Mouse (Mus musculus) forebrain, embryonic 12.5 days (tissue): Measurements from ENCODE around the gene Rrp7a. TPM values are rescaled to one million over a fixed set of nuclear protein-coding genes. Genes with fewer than 3 reads are reported as not detected.
A peak's percentile ranks its signal among the peaks of the same experiment; 100 is the strongest.

Experiments used
- ATAC-seq: fragments of 200-750 bp; cut with Nextera tagmentation; 2 replicates; pipeline ENCODE4 v1.8.0; 2017; ENCODE audit warnings: moderate TSS enrichment; ENCODE audit not compliant: low FRiP score
- H3K27ac ChIP-seq: fragments of 300-500 bp; sonication (generic); 2 replicates; pipeline ENCODE4 v1.5.1; 2016; ENCODE audit warnings: mild to moderate bottlenecking
- H3K27me3 ChIP-seq: fragments of 300-500 bp; sonication (generic); 2 replicates; pipeline ENCODE4 v1.6.1; 2016; ENCODE audit warnings: mild to moderate bottlenecking
- H3K36me3 ChIP-seq: fragments of 300-500 bp; sonication (generic); replicated peaks from 2 replicates; pipeline ENCODE4 v1.6.1; 2016; ENCODE audit warnings: mild to moderate bottlenecking
- H3K4me1 ChIP-seq: fragments of 300-500 bp; sonication (generic); 2 replicates; pipeline ENCODE4 v1.6.1; 2016
- H3K4me2 ChIP-seq: fragments of 300-500 bp; sonication (generic); 2 replicates; pipeline ENCODE4 v1.6.1; 2016; ENCODE audit warnings: mild to moderate bottlenecking, moderate library complexity
- H3K4me3 ChIP-seq: fragments of 300-500 bp; sonication (generic); replicated peaks from 2 replicates; pipeline ENCODE4 v1.5.1; 2016; ENCODE audit warnings: mild to moderate bottlenecking
- H3K9ac ChIP-seq: fragments of 300-500 bp; sonication (generic); 2 replicates; pipeline ENCODE4 v1.6.1; 2016; ENCODE audit warnings: mild to moderate bottlenecking
- H3K9me3 ChIP-seq: fragments of 300-500 bp; sonication (generic); 2 replicates; pipeline ENCODE4 v1.6.1; 2016
- WGBS: fragments of 180-500 bp; shearing (Covaris S2); methylation state at CpG from one replicate; pipeline ENCODE4 v1.1.7; 2016; 5-methylcytosine and 5-hydroxymethylcytosine counted together
- polyA plus RNA-seq: library from polyadenylated mRNA; unstranded; fragments of >200 nt; fragmentation: Nextera tagmentation; extraction: Ambion mirVana; gene quantifications from 2 replicates; pipeline ENCODE4 v1.2.1, GENCODE M21; 2016

The Rrp7a gene
- 64.8 and 65.9 TPM in 2 replicates for polyA plus RNA-seq

GRCm38 (mm10) chr15:83122566-83123145, at the start of gene Rrp7a:
TSS of gene Rrp7a (minus strand) at chr15:83122801.
- H3K9me3 ChIP-seq: no peaks in the 10 kb centered on the region
- peak; percentile 89 for ATAC-seq
- H3K27me3 ChIP-seq: no peaks in the 10 kb centered on the region
- H3K36me3 ChIP-seq: peaks cover 50% of the 10 kb centered on the region
- peaks cover 17% of the 10 kb centered on the region for H3K4me1 ChIP-seq
- H3K27ac ChIP-seq: peak within 1 kb of the TSS; percentile 68
- peak within 1 kb of the TSS; percentile 85 for H3K4me2 ChIP-seq
- H3K4me3 ChIP-seq: peak within 1 kb of the TSS; percentile 81
- peak within 1 kb of the TSS; percentile 69 for H3K9ac ChIP-seq
- 10% methylated on average over 32 of the region's 32 CpGs for WGBS

- Histone ChIP-seq H3K27me3 (no peaks in the 10 kb centered on the region), H3K4me3 (peak overlapping the region; percentile 78), H3K9me3 (no peaks in the 10 kb centered on the region), H3K9ac (peak overlapping the region; percentile 76), H3K36me3 (no peaks in the 10 kb centered on the region), H3K4me2 (peak overlapping the region; percentile 69), H3K4me1 (peaks cover 31% of the 10 kb centered on the region), H3K27ac (peak overlapping the region; percentile 84)
- WGBS: under 1% methylated on average over 67 of the region's 67 CpGs
- peak; percentile 98 for ATAC-seq
These were observed 49.3 kb upstream of the Rrp7a start for GRCm38 (mm10) chr15:83171712-83172481.

- H3K27ac ChIP-seq: peak overlapping the region; percentile 75; the same call in 1 of the 2 replicates
- WGBS: 63% methylated on average over 8 of the region's 8 CpGs
- H3K9me3 ChIP-seq: no peaks in the 10 kb centered on the region
- H3K9ac ChIP-seq: peak overlapping the region; percentile 76
- peak overlapping the region; percentile 69 for H3K4me2 ChIP-seq
- H3K27me3 ChIP-seq: no peaks in the 10 kb centered on the region
- H3K4me1 ChIP-seq: peaks cover 31% of the 10 kb centered on the region
- no peaks in the 10 kb centered on the region for H3K36me3 ChIP-seq
- no peak for ATAC-seq
- H3K4me3 ChIP-seq: peak overlapping the region; percentile 78
These were observed 48.5 kb upstream of the Rrp7a start for GRCm38 (mm10) chr15:83170956-83171659.

- Histone ChIP-seq H3K27me3 (no peaks in the 10 kb centered on the region), H3K9ac (peak overlapping the region; percentile 12; the same call in 1 of the 2 replicates), H3K4me3 (no peak overlapping the region), H3K4me1 (peaks cover 31% of the 10 kb centered on the region), H3K27ac (no peak overlapping the region), H3K4me2 (peak overlapping the region; percentile 2; the same call in 1 of the 2 replicates), H3K36me3 (peaks cover 2% of the 10 kb centered on the region; the same call in 1 of the 2 replicates), H3K9me3 (no peaks in the 10 kb centered on the region)
- WGBS: 88% methylated on average over 8 of the region's 8 CpGs
- ATAC-seq: no peak
These were observed 47.4 kb upstream of the Rrp7a start for GRCm38 (mm10) chr15:83169772-83170722.

- Histone ChIP-seq H3K4me2 (no peak overlapping the region; the same call in 1 of the 2 replicates), H3K27me3 (no peaks in the 10 kb centered on the region), H3K9ac (peak overlapping the region; percentile 12; the same call in 1 of the 2 replicates), H3K27ac (no peak overlapping the region), H3K36me3 (peaks cover 6% of the 10 kb centered on the region; the same call in 1 of the 2 replicates), H3K9me3 (no peaks in the 10 kb centered on the region), H3K4me1 (peaks cover 31% of the 10 kb centered on the region), H3K4me3 (no peak overlapping the region)
- ATAC-seq: no peak
- 80% methylated on average over 7 of the region's 7 CpGs for WGBS
These were observed 46.5 kb upstream of the Rrp7a start for GRCm38 (mm10) chr15:83168875-83169771.

- Histone ChIP-seq H3K36me3 (peaks cover 10% of the 10 kb centered on the region; the same call in 1 of the 2 replicates), H3K4me1 (peaks cover 31% of the 10 kb centered on the region), H3K9me3 (no peaks in the 10 kb centered on the region), H3K9ac (no peak overlapping the region), H3K27ac (no peak overlapping the region), H3K4me2 (no peak overlapping the region), H3K4me3 (no peak overlapping the region), H3K27me3 (no peaks in the 10 kb centered on the region)
- 86% methylated on average over 3 of the region's 3 CpGs for WGBS
- ATAC-seq: no peak
These were observed 45.7 kb upstream of the Rrp7a start for GRCm38 (mm10) chr15:83168311-83168710.

- no peak overlapping the region for H3K4me2 ChIP-seq
These were observed 45.0 kb upstream of the Rrp7a start for GRCm38 (mm10) chr15:83167550-83168065.

GRCm38 (mm10) chr15:83167126-83167525, 44.5 kb upstream of the Rrp7a start:
- no peak overlapping the region for H3K27ac ChIP-seq
- 86% methylated on average over 5 of the region's 5 CpGs for WGBS

More at GRCm38 (mm10) chr15:83167550-83168065, 45.0 kb upstream of the Rrp7a start:
- no peak overlapping the region for H3K4me3 ChIP-seq
- H3K9ac ChIP-seq: no peak overlapping the region
- H3K27me3 ChIP-seq: no peaks in the 10 kb centered on the region
- H3K27ac ChIP-seq: no peak overlapping the region
- ATAC-seq: no peak
- H3K4me1 ChIP-seq: peaks cover 24% of the 10 kb centered on the region
- H3K9me3 ChIP-seq: no peaks in the 10 kb centered on the region
- WGBS: 91% methylated on average over 8 of the region's 8 CpGs
- peaks cover 10% of the 10 kb centered on the region; the same call in 1 of the 2 replicates for H3K36me3 ChIP-seq

GRCm38 (mm10) chr15:83166642-83167041, 44.0 kb upstream of the Rrp7a start:
- Histone ChIP-seq H3K27ac (no peak overlapping the region), H3K4me1 (peaks cover 22% of the 10 kb centered on the region)
- WGBS: 86% methylated on average over 3 of the region's 3 CpGs

More at GRCm38 (mm10) chr15:83167126-83167525, 44.5 kb upstream of the Rrp7a start:
- Histone ChIP-seq H3K4me3 (no peak overlapping the region), H3K9ac (no peak overlapping the region), H3K4me2 (no peak overlapping the region), H3K36me3 (peaks cover 11% of the 10 kb centered on the region), H3K9me3 (no peaks in the 10 kb centered on the region), H3K4me1 (peaks cover 22% of the 10 kb centered on the region), H3K27me3 (no peaks in the 10 kb centered on the region)
- no peak for ATAC-seq

GRCm38 (mm10) chr15:83165526-83166315, 43.1 kb upstream of the Rrp7a start:
- H3K4me1 ChIP-seq: peaks cover 21% of the 10 kb centered on the region

More at GRCm38 (mm10) chr15:83166642-83167041, 44.0 kb upstream of the Rrp7a start:
- Histone ChIP-seq H3K36me3 (peaks cover 16% of the 10 kb centered on the region), H3K4me2 (no peak overlapping the region), H3K4me3 (no peak overlapping the region), H3K27me3 (no peaks in the 10 kb centered on the region), H3K9me3 (no peaks in the 10 kb centered on the region), H3K9ac (no peak overlapping the region)
- ATAC-seq: no peak

More at GRCm38 (mm10) chr15:83165526-83166315, 43.1 kb upstream of the Rrp7a start:
- Histone ChIP-seq H3K27ac (no peak overlapping the region), H3K9me3 (no peaks in the 10 kb centered on the region), H3K27me3 (no peaks in the 10 kb centered on the region), H3K36me3 (peaks cover 17% of the 10 kb centered on the region), H3K9ac (no peak overlapping the region), H3K4me3 (no peak overlapping the region), H3K4me2 (no peak overlapping the region)
- no peak for ATAC-seq
- WGBS: 94% methylated on average over 13 of the region's 13 CpGs
